34 mouse cellular contexts compared by ENCODE assay signal in the genomic region with DNA sequence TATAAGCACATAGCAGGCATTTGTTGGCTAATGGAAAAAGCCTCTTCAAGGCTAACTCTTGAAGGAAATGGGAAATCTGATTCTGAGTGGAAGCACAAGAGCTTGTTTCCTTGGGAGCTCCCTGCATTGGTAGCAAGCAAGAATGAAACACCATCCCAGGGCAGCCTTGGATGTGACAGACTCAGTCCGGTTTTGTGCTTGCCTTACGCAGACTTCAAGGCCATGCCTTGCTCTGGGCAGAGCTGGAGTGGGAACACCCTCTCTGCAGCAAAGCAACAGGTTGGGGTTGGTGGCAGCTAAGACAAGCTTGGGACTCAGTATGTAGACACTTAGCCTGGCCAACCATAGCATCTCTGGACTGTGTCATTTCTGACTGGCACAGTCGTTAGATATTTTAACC. TPM values are rescaled to one million over a fixed set of nuclear protein-coding genes. Genes with fewer than 3 reads are reported as not detected.
DNase-seq lines count a peak whose midpoint lies in the region; ATAC-seq lines count a peak whose summit lies in the region.
"Had no signal": no experiment of that assay in that cellular context is flagged by ENCODE, and none has a peak within 500 bp of the region (broad histone marks: within the 10 kb centered on the region; RNA-seq: fewer than 3 reads in every experiment).

No protein-coding gene starts in this region.

- no peaks in the 10 kb centered on the region for H3K4me1 ChIP-seq in midbrain, embryonic 11.5 days (ENCODE audit: control insufficient read depth, insufficient read depth, low read length)
- peaks cover 17% of the 10 kb centered on the region for H3K4me1 ChIP-seq in midbrain, embryonic 14.5 days (ENCODE audit: control insufficient read depth, insufficient read depth, low read length)

- H3K36me3 ChIP-seq in midbrain, embryonic 11.5 days (ENCODE audit: control insufficient read depth, insufficient read depth, low read length) = no peaks in the 10 kb centered on the region
- H3K36me3 ChIP-seq in midbrain, embryonic 14.5 days (ENCODE audit: control insufficient read depth, insufficient read depth, low read length) = no peaks in the 10 kb centered on the region
- H3K36me3 ChIP-seq: embryonic facial prominence, embryonic 12.5 days; embryonic facial prominence, embryonic 15.5 days had no signal

- H3K27ac ChIP-seq in midbrain, embryonic 11.5 days (ENCODE audit: low read depth, low read length) = no peak overlapping the region
- no peak overlapping the region for H3K27ac ChIP-seq in midbrain, embryonic 14.5 days (replicated peaks; ENCODE audit: low read depth, low read length)
- H3K27ac ChIP-seq: embryonic facial prominence, embryonic 12.5 days; embryonic facial prominence, embryonic 15.5 days; gastrocnemius, adult 2 months; hindbrain, embryonic 14.5 days; hindbrain, postnatal 0 days had no signal

- WGBS in midbrain, embryonic 11.5 days = 90% methylated on average over 3 of the region's 3 CpGs
- WGBS in midbrain, embryonic 14.5 days = 97% methylated on average over 3 of the region's 3 CpGs

- H3K4me2 ChIP-seq in midbrain, embryonic 11.5 days = no peak overlapping the region
- no peak overlapping the region for H3K4me2 ChIP-seq in midbrain, embryonic 14.5 days (ENCODE audit: low read length)
- H3K4me2 ChIP-seq: embryonic facial prominence, embryonic 12.5 days; embryonic facial prominence, embryonic 15.5 days; heart, embryonic 11.5 days; hindbrain, embryonic 14.5 days had no signal

- no peak for ATAC-seq in midbrain, embryonic 11.5 days (ENCODE audit: low FRiP score)
- no peak for ATAC-seq in midbrain, embryonic 14.5 days (ENCODE audit: low FRiP score, low TSS enrichment)
- ATAC-seq: CD4-positive, CD25-positive, alpha-beta regulatory T cell, adult 4 months; forebrain, embryonic 14.5 days; forebrain, postnatal 0 days; hindbrain, postnatal 0 days; inflammation-experienced regulatory T-cells, adult 6 months; intestine, embryonic 16.5 days had no signal

- peak; percentile 51 for DNase-seq in midbrain, embryonic 11.5 days (ENCODE audit: low spot score, missing footprints)
- no peak for DNase-seq in midbrain, embryonic 14.5 days
- peak; percentile 23 for DNase-seq in adrenal gland, postnatal 10 days
- peak; percentile 13 for DNase-seq in adrenal gland, postnatal 25 days
- DNase-seq in kidney, adult 8-10 months = no peak
- DNase-seq in thymus, postnatal 36 days = no peak
- DNase-seq: cerebellum, adult 11 months; cerebellum, adult 2 months; cerebellum, adult 9-11 months; cerebellum, postnatal 25 days; forebrain, postnatal 0 days; gastrocnemius, adult 2 months; gastrocnemius, postnatal 14 days; heart, adult 11 months; heart, postnatal 4 days had no signal

- no peak overlapping the region for H3K9ac ChIP-seq in midbrain, embryonic 11.5 days (ENCODE audit: low read length)
- no peak overlapping the region for H3K9ac ChIP-seq in midbrain, embryonic 14.5 days (replicated peaks; ENCODE audit: low read length)
- H3K9ac ChIP-seq: embryonic facial prominence, embryonic 12.5 days; embryonic facial prominence, embryonic 15.5 days; forebrain, postnatal 0 days; hindbrain, embryonic 14.5 days had no signal

- no peaks in the 10 kb centered on the region for H3K27me3 ChIP-seq in midbrain, embryonic 11.5 days (ENCODE audit: control insufficient read depth, insufficient read depth, low read length)
- no peaks in the 10 kb centered on the region for H3K27me3 ChIP-seq in midbrain, embryonic 14.5 days (ENCODE audit: control insufficient read depth, insufficient read depth, low read length)
- H3K27me3 ChIP-seq: embryonic facial prominence, embryonic 12.5 days had no signal

- H3K4me3 ChIP-seq in midbrain, embryonic 11.5 days (ENCODE audit: low read depth, low read length) = no peak overlapping the region
- H3K4me3 ChIP-seq in midbrain, embryonic 14.5 days (replicated peaks; ENCODE audit: low read depth, low read length) = no peak overlapping the region
- H3K4me3 ChIP-seq: embryonic facial prominence, embryonic 12.5 days; embryonic facial prominence, embryonic 15.5 days; gastrocnemius, adult 2 months had no signal

- H3K9me3 ChIP-seq in midbrain, embryonic 11.5 days (ENCODE audit: control insufficient read depth, low read length) = no peaks in the 10 kb centered on the region
- no peaks in the 10 kb centered on the region for H3K9me3 ChIP-seq in midbrain, embryonic 14.5 days (ENCODE audit: control insufficient read depth, low read length)
- H3K9me3 ChIP-seq: embryonic facial prominence, embryonic 12.5 days; embryonic facial prominence, embryonic 15.5 days had no signal

RNA-seq across cellular contexts. Expression of gene Gm11060, which starts 5.7 kb away (rescaled TPM):
- not detected in 2 replicates for polyA plus RNA-seq in midbrain, embryonic 11.5 days (2014; fragmentation: Nextera tagmentation; extraction: Ambion mirVana)
- polyA plus RNA-seq in midbrain, embryonic 14.5 days (2014; fragmentation: Nextera tagmentation; extraction: Ambion mirVana) = not detected in 2 replicates
- not detected for total RNA-seq in adrenal gland, postnatal 10 days (2021)
- total RNA-seq in adrenal gland, postnatal 25 days (2021) = not detected in 2 replicates
- total RNA-seq: common myeloid progenitor, adult 5-6 weeks; forebrain, postnatal 0 days; gastrocnemius, adult 2 months; gastrocnemius, postnatal 14 days; gastrocnemius, postnatal 4 days; heart, adult 8-10 months; heart, postnatal 4 days; hindbrain, postnatal 0 days; MEL had no signal
- polyA plus RNA-seq: C2C12; CD4-positive, CD25-positive, alpha-beta regulatory T cell, adult 4 months; cerebellum, adult 2 months; embryonic facial prominence, embryonic 12.5 days; embryonic facial prominence, embryonic 15.5 days; forebrain, embryonic 11.5 days; forebrain, embryonic 14.5 days; forebrain, postnatal 0 days; frontal cortex, adult 2 months; heart, embryonic 11.5 days; heart, embryonic 14.5 days; heart, postnatal 0 days; hindbrain, embryonic 11.5 days; hindbrain, embryonic 14.5 days; hindbrain, postnatal 0 days; inflammation-experienced regulatory T-cells, adult 6 months; intestine, embryonic 16.5 days had no signal

RNA-seq across cellular contexts. Expression of gene Wt1, which starts 40.2 kb away (rescaled TPM):
- 0.08 TPM in 2 replicates for polyA plus RNA-seq in midbrain, embryonic 11.5 days (2014; fragmentation: Nextera tagmentation; extraction: Ambion mirVana)
- polyA plus RNA-seq in midbrain, embryonic 14.5 days (2014; fragmentation: Nextera tagmentation; extraction: Ambion mirVana) = not detected in 2 replicates
- 1 to 10 TPM; 2.8 to 5.1 TPM for total RNA-seq in adrenal gland, postnatal 10 days (2021)
- total RNA-seq in adrenal gland, postnatal 25 days (2021) = 1.7 and 1.8 TPM in 2 replicates
- total RNA-seq: common myeloid progenitor, adult 5-6 weeks; gastrocnemius, adult 2 months; gastrocnemius, postnatal 14 days; MEL had no signal
- polyA plus RNA-seq: C2C12; CD4-positive, CD25-positive, alpha-beta regulatory T cell, adult 4 months; cerebellum, adult 2 months; forebrain, embryonic 14.5 days; inflammation-experienced regulatory T-cells, adult 6 months had no signal

Comparison
In these comparisons a context has a peak if more than half of its experiments do, and no peak if none do; other contexts are left out.
1. DNase-seq: peak in midbrain, embryonic 11.5 days (single experiment), adrenal gland, postnatal 10 days (single experiment) and adrenal gland, postnatal 25 days (single experiment); none in midbrain, embryonic 14.5 days (single experiment), kidney, adult 8-10 months (0 of 2) and thymus, postnatal 36 days (0 of 2).